Mouse (Mus musculus): ENCODE measurements around the gene Gpc6.

The Gpc6 gene

DNA sequence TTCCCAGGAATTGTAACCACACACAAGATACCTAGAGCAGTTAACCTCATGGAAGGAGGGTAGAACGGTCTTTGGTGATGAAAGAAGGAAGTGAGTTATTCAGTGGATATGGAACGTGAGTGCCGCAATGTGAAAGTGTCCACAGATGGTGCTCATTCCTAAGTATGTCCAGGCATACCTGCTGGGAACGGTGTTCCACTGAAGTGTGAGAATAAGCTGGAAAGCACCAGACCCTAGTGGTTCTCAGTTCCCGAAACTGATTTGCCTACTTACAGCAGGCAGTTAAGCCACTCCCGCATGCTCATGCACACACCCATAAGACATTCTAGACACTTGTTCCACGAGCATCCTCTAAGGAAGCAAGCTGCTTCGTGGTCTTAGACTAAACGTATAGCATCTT, 890.9 kb downstream of the Gpc6 start:
- DNase-seq, result no peak

DNA sequence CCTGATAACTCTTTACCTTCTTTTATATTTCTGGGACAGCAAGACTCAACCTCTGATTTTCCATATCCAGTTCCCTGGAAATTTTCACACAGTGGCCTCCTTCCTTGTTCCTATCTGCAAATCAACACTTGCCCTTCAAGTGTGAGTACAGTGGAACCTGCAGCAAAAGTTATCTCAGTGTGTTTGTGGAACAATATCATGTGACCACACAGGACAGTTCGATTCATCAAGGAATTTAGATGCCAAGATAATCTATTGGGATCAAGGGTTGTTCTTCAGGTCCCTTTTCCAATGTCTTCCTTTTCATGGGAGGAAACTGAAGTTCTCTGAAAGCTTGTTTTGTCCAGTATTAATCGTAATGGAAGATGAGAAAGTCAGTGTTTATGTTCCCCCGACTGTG, 891.6 kb downstream of the Gpc6 start:
- no peak for DNase-seq

DNA sequence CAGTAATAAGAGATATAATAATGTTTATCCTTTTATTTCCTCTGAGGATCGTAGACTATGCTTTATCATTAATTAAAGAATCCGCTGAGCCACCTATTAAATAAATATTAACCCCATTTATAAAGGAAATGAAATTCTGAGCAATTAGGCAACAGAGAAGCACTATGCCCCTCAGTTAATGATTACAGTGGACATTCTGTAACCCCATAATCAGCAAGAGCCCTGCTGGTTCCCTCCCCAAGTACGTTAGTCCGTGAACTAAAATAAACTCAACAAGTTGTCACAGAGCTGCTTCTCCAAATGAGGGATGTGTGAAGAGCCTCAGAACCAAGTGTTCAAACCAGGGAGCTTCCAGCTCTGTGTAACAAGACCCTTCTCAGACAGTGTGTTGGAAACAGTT, 892.1 kb downstream of the Gpc6 start:
- no peak for DNase-seq

DNA sequence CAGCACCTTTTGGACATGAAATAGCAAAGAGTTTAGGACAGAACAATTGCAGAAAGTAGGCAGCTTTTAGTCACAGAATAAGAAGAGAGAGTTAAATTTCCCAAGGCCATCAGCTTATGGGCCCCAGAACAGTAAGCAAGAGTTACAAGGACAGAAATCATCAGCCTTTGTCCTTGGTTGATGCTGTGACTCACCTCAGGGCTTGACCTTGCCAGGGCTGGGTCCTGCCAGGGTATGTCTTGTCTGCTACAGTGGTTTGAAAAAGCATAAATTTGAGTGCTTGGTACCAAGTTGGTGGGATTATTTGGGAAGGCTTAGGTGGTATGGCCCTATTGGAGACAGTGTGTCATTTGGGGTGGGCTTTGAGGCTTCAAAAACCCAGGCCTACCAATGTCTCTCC, 899.4 kb downstream of the Gpc6 start:
- DNase-seq, result no peak

DNA sequence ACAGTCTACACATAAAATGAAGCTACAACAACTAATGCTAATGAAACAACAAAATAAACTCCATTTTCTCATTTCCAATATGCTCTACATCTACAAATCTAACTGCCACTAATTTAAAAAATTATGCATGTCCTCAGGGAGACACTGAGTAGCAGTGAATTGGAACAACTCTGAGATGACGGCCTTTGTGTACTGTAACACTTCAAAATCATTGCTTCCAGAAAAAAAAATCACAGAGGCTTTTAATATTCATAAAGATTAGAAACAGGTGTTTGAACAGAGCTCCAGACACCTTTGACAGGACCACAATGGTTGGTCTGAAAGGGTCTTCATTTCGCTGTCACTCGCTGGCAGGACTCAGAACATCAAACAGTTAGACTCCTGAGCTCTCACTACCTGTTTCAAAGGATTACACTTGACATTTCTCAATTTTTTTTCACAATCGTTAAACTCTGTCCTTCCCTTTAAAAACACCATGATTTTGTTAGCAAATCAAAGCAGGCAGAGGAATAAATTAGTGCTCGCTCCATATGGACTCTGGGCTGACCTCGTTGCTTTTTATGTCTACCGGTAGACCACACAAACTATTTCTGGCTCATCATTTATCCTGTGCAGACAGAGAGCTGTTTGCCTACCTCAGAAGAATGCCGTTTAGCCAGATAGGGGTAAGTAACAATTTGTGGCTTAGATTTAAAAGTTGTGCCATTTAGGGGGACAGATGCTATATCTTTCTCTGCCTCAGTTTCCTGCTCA, 901.4 kb downstream of the Gpc6 start:
- DNase-seq, result no peak

DNA sequence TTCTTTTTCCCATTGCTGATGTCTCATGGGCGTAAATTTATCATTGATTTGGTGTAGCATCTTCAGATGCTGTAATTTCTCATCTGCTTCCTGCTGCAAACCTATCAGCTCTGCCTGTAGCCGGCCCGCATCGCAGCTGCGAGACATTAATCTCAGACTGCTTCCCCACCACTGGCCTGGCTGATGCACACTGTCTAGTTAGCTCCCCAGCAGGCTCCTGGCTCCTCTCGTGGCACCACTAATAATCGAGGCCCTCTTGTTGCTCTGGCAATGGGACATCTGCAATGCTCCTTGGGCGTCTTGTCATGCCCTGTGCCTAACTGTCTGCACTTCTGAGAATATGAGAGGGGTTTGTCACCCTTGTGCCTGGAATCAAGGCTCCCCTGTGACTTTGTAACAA, 906.2 kb downstream of the Gpc6 start:
- no peak for DNase-seq

DNA sequence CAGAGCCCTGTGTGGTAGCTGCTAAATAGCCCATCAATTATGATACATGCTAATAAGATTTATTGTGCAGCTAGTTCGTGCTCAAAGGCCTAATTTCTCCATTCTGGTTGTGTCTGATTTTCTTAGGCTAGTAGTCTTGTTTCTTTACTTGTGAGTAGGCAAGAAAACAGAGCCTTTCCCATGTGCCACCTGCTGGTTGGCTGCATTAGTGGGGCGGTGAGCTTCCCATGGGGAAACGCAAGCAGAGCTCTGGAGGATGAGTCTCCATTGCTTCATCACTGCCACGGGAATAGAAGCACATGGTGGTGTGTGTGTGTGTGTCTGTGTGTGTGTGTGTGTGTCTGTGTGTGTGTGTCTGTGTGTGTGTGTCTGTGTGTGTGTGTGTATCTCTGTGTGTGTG, 906.6 kb downstream of the Gpc6 start:
- DNase-seq, result peak; percentile 62

DNA sequence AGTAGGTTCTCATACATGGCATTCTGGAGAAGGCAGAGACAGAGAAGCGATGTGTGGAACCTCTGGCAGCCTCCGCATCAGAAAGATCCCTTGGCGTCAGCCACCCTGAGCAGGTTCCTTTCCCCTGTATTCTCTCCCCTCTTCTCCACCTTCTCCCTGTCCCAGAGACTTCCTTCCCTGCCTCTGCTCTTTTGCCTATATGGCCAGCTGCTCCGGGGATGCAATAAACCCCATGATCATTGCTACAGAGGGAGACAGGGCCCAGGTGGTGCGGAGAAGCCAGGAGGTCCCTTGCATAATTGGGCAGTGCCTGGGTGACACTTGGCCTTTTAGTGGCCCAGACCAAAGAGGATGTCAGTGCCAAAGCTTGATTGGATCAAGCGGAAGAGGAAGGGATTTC, 910.4 kb downstream of the Gpc6 start:
- no peak for DNase-seq

DNA sequence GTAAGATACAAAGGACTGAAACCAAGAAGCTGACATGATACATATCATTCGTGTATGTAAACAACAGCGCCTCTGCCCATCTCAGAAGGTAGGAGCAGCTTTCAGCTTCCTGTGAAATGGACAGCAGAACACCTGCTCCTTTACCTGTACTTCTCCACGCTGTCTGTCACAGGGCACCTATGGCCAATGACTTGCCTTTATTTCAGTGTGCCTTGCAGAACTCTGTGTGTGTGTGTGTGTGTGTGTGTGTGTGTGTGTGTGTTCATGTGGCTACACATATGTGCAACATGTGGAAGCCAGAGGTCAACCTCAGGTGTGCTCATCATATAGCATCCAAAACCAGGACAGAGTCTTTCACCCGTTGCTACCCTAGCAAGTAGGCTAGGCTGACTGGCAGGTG, 911.9 kb downstream of the Gpc6 start:
- no peak for DNase-seq

DNA sequence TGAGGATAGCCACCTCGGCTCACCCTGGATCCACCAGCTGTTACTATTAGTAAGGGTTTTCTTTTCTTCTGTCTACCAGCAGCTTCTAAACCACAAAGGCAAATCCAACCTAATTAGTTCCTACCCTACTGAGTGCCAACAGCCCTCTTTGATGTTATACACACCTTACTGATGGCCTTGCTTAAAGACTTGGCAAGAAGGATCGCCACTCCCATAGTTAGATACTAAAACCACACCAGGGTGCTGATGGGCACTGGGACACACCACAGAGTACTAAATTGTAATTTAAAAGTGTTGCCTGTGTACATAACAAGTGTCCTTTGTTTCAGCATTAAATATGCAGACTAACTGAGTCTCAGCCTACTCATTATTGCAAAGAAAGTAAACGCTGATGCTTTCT, 912.6 kb downstream of the Gpc6 start:
- DNase-seq, result no peak

DNA sequence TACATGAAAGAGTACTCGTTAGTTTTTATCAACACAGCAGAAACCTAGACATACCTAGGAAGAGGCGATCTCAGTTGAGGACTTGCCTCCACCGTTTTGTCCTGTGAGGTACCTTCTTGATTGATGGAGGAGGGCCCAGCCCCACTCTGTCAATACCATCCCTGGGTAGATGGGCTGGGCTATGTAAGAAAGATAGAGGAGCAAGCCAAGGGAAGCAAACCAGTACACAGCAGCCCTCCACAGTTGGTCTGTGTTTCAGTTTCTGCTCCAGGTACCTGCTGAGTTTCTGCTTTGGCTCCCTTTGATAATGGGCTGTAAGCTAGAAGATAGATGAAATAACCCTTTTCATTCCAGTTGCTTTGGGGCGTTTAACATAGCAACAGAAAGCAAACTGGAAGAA, 916.1 kb downstream of the Gpc6 start:
- DNase-seq, result no peak

DNA sequence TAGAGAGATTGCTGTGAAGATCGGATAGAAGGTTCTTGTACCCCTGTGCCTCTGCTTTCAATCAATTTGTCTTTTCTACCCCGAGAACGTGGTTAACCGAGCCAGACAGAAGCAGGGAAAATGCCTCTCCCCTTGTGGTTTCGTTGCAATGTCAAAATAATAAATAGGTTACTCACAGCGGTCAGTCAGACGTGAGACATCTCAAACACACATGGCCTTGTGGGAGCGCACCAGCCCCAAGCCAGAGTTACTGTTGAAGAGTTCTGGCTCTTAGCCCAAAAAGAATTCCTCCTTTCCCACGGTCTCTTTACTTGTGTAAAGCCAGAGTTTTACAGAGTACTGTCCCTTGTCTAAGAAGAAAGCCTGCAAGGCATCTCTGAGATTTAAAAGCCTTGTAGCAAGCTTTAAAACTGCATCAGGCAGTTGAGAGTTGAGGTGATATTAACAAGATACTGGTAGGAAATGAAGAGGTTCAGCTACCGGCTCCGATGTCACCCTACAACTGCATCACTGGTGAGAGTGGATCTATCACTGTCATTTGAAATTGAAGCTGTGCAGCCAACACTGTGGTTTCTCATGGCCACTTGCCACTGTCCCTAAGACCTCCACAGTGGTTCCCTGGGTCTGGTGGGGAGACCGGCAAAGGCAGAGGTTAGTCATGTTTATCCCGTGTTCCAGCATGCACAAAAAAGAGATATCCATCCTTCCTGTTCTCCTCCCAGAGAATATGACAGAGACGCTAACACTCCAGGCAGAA, 916.9 kb downstream of the Gpc6 start:
- DNase-seq, result peak; percentile 11

DNA sequence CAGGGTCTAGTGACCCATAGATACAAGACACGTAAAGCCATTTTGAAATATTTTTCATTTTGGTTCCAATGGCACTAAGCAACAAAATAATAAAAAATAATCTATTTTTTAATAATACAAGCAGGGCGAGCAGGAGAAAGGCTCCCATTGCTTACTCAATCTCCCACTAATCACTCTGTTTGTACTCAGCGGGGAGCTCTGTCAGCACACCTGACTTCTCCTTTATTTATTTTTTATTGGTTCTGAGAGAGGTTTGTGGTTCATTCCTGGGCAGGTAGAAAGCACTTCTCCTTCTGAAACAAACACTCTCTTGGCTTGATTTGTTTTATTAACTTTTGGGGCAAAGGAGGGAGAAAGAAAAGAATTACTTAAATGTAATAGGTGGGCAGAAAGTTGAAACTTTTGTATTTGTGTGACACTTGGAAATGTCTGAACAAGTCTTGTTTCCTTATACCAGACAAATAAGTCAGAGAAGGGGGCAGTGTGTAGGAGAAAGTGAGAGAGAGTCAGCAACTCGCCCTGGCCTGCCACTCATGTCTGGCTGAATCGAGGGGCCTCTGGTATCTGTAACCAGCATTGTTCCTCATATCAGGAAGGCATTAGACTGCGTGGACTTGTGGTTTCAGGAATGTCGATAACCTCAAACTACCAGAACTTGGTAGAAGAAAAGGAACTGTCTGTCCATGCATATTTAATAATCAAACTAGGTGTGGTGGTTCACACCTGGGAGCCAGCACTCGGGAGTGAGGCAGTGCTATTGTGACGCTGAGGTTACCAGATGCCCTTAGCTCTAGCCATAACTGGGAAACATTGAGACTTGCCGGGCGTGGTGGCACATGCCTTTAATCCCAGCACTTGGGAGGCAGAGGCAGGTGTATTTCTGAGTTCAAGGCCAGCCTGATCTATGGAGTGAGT, 924.7 kb downstream of the Gpc6 start:
- DNase-seq, result no peak

DNA sequence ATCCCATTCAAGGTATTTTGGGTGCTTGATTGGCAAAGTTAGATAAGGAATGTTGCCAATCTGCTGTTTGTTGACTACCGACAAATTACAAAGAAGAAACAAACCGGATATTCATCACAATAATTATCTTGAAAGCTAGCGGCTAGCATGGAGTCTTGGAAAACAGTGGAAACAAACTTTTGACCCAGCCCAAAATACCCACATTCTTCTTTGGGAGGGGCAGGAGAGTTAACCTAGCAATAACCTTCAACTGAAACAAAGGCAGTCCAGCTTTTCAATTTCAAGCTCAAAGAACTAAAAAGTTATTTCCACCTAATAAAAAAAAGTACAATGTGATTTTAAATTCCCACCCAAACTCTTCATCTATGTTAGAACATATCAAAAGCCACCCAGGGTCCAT, 927.2 kb downstream of the Gpc6 start:
- no peak for DNase-seq

DNA sequence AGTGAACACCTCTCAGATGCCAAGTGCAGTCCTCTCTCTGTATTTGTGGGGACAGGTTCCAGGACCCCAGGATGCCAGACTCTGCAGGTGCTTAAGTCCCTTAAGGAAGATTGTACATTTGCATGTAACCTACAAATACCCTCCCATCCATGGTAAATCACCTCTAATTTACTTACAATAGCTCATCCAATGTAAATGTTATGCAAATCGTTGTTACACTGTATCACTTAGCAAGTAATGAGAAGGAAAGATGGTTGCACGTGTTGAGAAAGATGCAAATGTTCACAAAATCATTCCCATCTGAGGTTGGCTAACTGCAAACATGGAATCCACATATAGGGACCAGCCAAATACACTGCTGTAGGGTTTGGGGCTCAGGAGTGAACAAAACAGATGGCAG, 927.7 kb downstream of the Gpc6 start:
- no peak for DNase-seq

DNA sequence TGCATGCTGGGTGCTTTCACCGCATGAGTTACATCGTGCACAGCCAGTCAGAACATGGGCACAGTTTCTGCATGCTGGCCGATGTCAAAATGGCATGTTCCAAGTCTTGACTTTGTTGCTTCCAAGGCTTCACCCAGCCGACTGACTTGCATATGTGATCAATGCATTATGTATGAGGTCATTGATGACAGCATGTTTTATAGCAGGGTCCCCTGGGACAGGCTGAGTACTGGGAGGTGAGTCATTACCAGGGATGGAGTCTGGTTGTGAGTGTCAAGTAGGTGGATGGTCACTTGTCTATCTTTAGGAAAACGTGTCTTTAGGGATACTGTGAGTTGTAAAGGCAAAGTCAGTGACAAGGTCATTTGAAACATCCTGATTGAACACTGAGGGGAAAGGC, 929.4 kb downstream of the Gpc6 start:
- no peak for DNase-seq

DNA sequence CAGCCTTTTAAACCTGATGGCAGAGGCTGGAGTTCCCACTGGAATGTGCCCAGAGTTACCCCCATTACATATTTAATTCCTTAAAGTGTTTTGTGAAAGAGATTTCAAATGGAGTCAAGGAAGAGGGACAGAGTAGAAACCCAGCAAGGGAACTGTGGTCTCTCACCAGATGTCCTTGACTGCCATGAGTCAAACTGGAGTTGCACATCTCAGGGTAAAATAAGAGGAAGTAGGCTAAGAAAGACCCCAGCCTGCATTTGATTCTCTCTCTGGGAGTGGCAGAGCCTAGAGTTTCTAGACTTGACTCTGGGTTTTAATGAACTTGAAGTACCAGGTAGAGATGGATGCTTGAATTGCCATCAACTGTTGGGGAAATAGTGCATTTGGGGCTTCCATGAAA, 946.2 kb downstream of the Gpc6 start:
- no peak for DNase-seq

DNA sequence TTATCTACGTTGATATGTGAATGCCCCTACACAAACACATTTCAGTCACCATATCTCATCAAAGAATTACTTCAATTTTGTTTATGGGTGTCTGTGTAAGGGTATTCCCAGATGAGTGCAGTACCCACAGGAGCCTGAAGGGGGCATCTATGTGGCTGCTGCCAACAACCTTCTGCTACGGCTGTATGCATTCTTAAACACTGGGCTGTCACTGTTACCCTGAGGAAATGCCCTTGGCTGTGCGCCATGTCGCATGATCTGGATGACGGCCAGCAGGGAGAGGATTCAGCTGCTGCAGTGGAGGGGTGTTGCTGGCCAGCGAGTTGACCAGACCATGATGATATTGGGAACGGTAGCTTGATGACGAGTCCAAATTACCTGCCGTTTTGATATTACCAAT, 954.2 kb downstream of the Gpc6 start:
- peak; percentile 68 for DNase-seq

DNA sequence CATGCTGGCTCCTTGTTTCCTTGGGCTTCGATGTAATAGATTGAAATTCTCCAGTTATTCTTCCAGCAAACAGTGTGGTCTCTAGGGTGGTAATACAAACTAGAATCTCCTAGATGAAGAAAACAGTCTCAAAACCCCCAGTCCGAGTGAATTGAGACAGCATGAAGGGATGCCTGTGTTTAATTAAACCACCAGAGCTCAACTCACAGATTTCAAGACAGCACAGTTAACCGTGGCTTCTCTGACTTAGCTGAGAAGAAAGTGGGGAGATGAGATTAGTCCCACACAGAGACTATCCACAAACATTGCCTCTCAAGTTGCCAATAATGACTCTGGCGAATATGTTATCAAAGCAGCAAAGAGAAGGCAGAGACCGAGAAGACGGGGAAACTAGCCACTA, 956.0 kb downstream of the Gpc6 start:
- no peak for DNase-seq

DNA sequence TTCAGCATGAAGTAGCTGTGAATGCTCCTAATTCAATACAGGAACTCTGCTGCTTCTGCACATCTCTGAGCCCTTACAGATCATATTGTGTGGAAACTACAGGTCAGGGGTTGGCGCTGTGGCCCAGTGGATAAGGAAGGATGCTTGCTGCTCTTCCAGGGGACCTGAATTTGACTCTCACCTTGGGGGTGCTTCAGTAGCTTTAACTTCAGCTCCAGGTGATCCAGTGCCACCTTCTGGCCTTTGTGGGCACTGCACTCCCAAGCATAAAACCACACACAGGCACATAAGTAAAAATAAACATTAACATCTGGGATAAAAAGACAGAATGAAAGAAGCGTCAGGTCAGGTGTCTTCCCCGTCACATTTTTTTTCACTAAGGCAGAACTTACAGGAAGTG, 957.1 kb downstream of the Gpc6 start:
- DNase-seq, result peak; percentile 69

DNA sequence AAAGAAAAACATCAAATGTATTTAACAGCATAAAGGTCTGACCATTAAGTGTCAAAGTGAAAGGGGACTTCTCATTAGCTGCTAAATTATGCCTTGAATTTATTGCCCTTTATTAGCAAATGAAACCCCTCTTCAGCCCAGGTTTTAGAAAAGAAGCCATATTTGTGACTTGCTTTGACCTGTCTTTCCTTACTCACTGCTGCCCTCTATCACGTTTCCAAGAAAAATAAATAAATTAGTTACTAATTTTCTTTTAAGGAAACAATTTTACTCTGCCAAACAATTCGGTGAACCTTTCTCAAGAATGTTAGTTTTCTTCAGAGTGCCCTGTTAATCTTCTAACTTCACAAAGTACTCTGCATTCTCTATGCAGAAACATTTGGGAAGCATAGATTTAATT, 964.5 kb downstream of the Gpc6 start:
- DNase-seq, result no peak

DNA sequence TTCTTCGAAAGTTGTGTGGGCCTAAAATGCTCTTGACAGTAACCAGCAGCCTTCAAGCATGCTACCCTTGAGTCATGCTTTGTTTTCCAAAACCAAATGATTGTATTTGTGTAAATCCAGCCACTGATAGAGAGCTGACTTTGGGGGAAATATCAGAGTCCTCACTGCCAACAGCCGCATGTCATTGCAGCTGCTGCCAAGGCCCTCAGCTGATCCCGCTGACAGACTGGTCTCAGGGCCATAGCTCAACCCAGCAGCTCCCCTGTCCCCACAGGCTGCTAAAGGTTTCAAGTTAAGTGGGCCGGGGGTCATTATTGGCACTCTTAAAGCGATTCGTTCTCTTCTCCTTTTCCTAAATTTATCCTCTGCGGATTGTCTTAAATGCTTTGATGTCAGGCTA, 966.3 kb downstream of the Gpc6 start:
- DNase-seq, result no peak

DNA sequence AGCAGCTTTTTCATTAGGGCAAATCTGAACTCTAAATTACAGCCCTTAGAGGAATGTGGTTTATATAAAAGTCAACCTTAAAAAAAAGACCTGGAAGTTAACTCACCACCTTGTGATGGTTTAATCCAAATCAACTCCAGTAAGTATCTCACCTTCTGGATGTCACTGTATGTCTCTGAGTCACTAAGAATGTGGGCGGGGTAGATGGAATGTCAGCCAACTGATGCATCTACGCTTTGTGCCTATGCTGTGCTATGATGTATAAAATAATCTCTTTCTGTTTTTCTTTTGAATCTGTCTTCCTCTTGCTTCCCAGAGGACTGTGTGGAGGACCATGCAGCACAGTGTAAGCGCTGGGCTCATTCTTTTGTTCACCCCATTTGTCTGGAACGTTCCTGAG, 966.9 kb downstream of the Gpc6 start:
- no peak for DNase-seq
